Mouse (Mus musculus) thymus, postnatal 4 days (tissue): ENCODE measurements around the gene Fam89b.

Experiments used
- DNase-seq: peaks from one replicate; pipeline ENCODE4 v3.0.0; 2021

Gene Fam89b

GRCm38 (mm10) chr19:5734325-5734724, 4.9 kb upstream of the Fam89b start:
- no peak for DNase-seq

GRCm38 (mm10) chr19:5731264-5731978, 2.0 kb upstream of the Fam89b start:
- DNase-seq: peak; percentile 89

- peak; percentile 70 for DNase-seq
Measured at GRCm38 (mm10) chr19:5730314-5731186, 1.1 kb upstream of the Fam89b start.

GRCm38 (mm10) chr19:5728631-5729443, 616 bp downstream of the Fam89b start:
- peak; percentile 77 for DNase-seq

- DNase-seq: peak; percentile 95
Measured at GRCm38 (mm10) chr19:5727701-5728100, 1.8 kb downstream of the Fam89b start.

- no peak for DNase-seq
Measured at GRCm38 (mm10) chr19:5726961-5727578, 2.4 kb downstream of the Fam89b start.

GRCm38 (mm10) chr19:5725767-5726515, 3.5 kb downstream of the Fam89b start, which contains the start of gene Ehbp1l1:
Gene Ehbp1l1, minus strand, starts transcription at chr19:5726317.
- DNase-seq: peak; percentile 87

GRCm38 (mm10) chr19:5725029-5725707, 4.3 kb downstream of the Fam89b start:
- DNase-seq: no peak

- DNase-seq: peak; percentile 38
Measured at GRCm38 (mm10) chr19:5724549-5724941, 4.9 kb downstream of the Fam89b start.

- DNase-seq: no peak
Measured at GRCm38 (mm10) chr19:5723934-5724548, 5.4 kb downstream of the Fam89b start.

- no peak for DNase-seq
Measured at GRCm38 (mm10) chr19:5722848-5723425, 6.5 kb downstream of the Fam89b start.

GRCm38 (mm10) chr19:5721233-5721632, 8.2 kb downstream of the Fam89b start:
- DNase-seq: no peak

GRCm38 (mm10) chr19:5716955-5717354, 12.5 kb downstream of the Fam89b start:
- no peak for DNase-seq

GRCm38 (mm10) chr19:5715793-5716688, 13.4 kb downstream of the Fam89b start:
- DNase-seq: peak; percentile 58

GRCm38 (mm10) chr19:5713730-5714129, 15.7 kb downstream of the Fam89b start:
- no peak for DNase-seq

- no peak for DNase-seq
Measured at GRCm38 (mm10) chr19:5713255-5713654, 16.2 kb downstream of the Fam89b start.

GRCm38 (mm10) chr19:5711907-5712460, 17.5 kb downstream of the Fam89b start:
- DNase-seq: no peak

- peak; percentile 81 for DNase-seq
Measured at GRCm38 (mm10) chr19:5711218-5711617, 18.2 kb downstream of the Fam89b start.

- no peak for DNase-seq
Measured at GRCm38 (mm10) chr19:5710581-5710980, 18.9 kb downstream of the Fam89b start.
